Mouse (Mus musculus) embryonic facial prominence, embryonic 10.5 days (tissue): ENCODE results near the gene Sphk2. TPM values are rescaled to one million over a fixed set of nuclear protein-coding genes. Genes with fewer than 3 reads are reported as not detected.
A peak's percentile ranks its signal among the peaks of the same experiment; 100 is the strongest.

Source experiments
- DNase-seq: peaks from one replicate; pipeline ENCODE4 v3.0.0-alpha.2; 2017; ENCODE audit warnings: low spot score
- H3K27ac ChIP-seq: fragments of 300-500 bp; sonication (generic); replicated peaks from 2 replicates; pipeline ENCODE4 v1.5.1; 2016; ENCODE audit warnings: mild to moderate bottlenecking
- H3K27me3 ChIP-seq: fragments of 300-500 bp; sonication (generic); replicated peaks from 2 replicates; pipeline ENCODE4 v1.6.1; 2016; ENCODE audit warnings: low read depth, mild to moderate bottlenecking; ENCODE audit not compliant: poor library complexity, severe bottlenecking
- H3K36me3 ChIP-seq: fragments of 300-500 bp; sonication (generic); replicated peaks from 2 replicates; pipeline ENCODE4 v1.6.1; 2016; ENCODE audit warnings: mild to moderate bottlenecking, moderate library complexity
- H3K4me1 ChIP-seq: fragments of 300-500 bp; sonication (generic); 2 replicates; pipeline ENCODE4 v1.6.1; 2016
- H3K4me3 ChIP-seq: fragments of 300-500 bp; sonication (generic); 2 replicates; pipeline ENCODE4 v1.5.1; 2016; ENCODE audit warnings: mild to moderate bottlenecking, moderate library complexity
- H3K9me3 ChIP-seq: fragments of 300-500 bp; sonication (generic); 2 replicates; pipeline ENCODE4 v1.6.1; 2016; ENCODE audit warnings: mild to moderate bottlenecking
- WGBS: fragments of 180-500 bp; shearing (Covaris S2); methylation state at CpG from one replicate; pipeline ENCODE4 v1.1.7; 2016; 5-methylcytosine and 5-hydroxymethylcytosine counted together
- polyA plus RNA-seq: library from polyadenylated mRNA; unstranded; fragments of >200 nt; fragmentation: Nextera tagmentation; extraction: Ambion mirVana; gene quantifications from 2 replicates; pipeline ENCODE4 v1.2.1, GENCODE M21; 2016

Sphk2 gene
- polyA plus RNA-seq, result 41.5 and 42.1 TPM in 2 replicates

GRCm38 (mm10) chr7:45717918-45718297 lies at the start of gene Sphk2:
Sphk2 (minus strand) TSS chr7:45718002.
- Histone ChIP-seq H3K36me3 (peaks cover 58% of the 10 kb centered on the region), H3K9me3 (no peaks in the 10 kb centered on the region), H3K4me3 (peak within 1 kb of the TSS; percentile 70), H3K27ac (peak within 1 kb of the TSS; percentile 93), H3K4me1 (peaks cover 64% of the 10 kb centered on the region), H3K27me3 (no peaks in the 10 kb centered on the region)
- peak; percentile 98 for DNase-seq
- WGBS, result under 1% methylated on average over 41 of the region's 41 CpGs

GRCm38 (mm10) chr7:45767500-45767899 lies 49.7 kb upstream of the Sphk2 start:
- peaks cover 11% of the 10 kb centered on the region for H3K4me1 ChIP-seq
- no peak overlapping the region for H3K4me3 ChIP-seq
- no peak overlapping the region for H3K27ac ChIP-seq
- 93% methylated on average over 6 of the region's 6 CpGs for WGBS
- no peaks in the 10 kb centered on the region for H3K27me3 ChIP-seq
- no peak for DNase-seq
- H3K9me3 ChIP-seq, result no peaks in the 10 kb centered on the region
- H3K36me3 ChIP-seq, result no peaks in the 10 kb centered on the region

DNA sequence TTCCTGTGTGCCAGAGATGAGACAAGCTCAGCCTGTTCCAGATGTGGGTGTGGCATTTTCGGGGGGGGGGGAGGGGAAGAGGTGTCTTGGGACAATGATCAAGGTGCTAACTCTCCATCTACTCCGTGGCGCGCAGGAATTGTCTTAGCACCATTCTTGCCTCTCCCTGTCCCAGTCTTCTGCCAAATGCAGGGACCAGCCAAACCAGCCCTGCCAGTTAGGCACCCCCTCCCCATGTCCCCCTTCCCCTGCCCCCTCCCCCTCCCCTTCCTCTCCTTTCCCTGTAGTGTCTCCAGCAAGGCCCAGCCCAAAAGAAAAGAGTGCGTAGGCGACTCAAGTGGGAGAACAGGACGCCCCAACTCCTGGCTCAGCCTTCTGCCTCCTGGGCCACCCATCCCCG lies 49.0 kb upstream of the Sphk2 start:
- Histone ChIP-seq H3K27ac (no peak overlapping the region), H3K4me3 (no peak overlapping the region), H3K9me3 (no peaks in the 10 kb centered on the region), H3K36me3 (no peaks in the 10 kb centered on the region), H3K27me3 (no peaks in the 10 kb centered on the region), H3K4me1 (peaks cover 11% of the 10 kb centered on the region)
- 44% methylated on average over 8 of the region's 8 CpGs for WGBS
- peak; percentile 57 for DNase-seq

DNA sequence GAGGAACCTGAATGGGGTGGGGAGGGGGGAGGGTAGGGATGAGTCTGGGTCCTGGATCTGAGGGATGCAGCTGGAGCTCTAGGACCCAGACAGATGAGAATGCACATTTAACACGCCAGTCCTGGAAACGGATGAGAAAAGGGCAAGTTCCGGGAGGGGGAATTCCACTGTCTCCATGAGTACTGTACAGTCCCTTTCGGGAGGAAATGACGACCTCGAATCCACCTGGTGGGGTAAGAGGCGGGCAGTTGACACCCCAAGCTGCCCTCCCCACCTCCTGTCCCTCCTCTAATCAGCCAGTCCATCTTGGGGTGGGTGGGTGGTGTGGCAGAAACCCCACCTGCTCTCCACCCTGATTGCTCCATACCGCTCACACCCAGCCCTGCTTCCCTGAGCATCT lies 48.2 kb upstream of the Sphk2 start:
- Histone ChIP-seq H3K36me3 (no peaks in the 10 kb centered on the region), H3K9me3 (no peaks in the 10 kb centered on the region), H3K4me1 (peaks cover 11% of the 10 kb centered on the region), H3K4me3 (no peak overlapping the region), H3K27ac (no peak overlapping the region), H3K27me3 (peaks cover 2% of the 10 kb centered on the region)
- DNase-seq, result no peak
- 61% methylated on average over 8 of the region's 8 CpGs for WGBS

- H3K9me3 ChIP-seq, result no peaks in the 10 kb centered on the region
- DNase-seq, result no peak
- peaks cover 11% of the 10 kb centered on the region for H3K4me1 ChIP-seq
- H3K4me3 ChIP-seq, result no peak overlapping the region
- WGBS, result 71% methylated on average over 5 of the region's 5 CpGs
- H3K36me3 ChIP-seq, result no peaks in the 10 kb centered on the region
- H3K27ac ChIP-seq, result no peak overlapping the region
- peaks cover 40% of the 10 kb centered on the region for H3K27me3 ChIP-seq
Observed at GRCm38 (mm10) chr7:45760151-45760550, 42.3 kb upstream of the Sphk2 start.

- no peaks in the 10 kb centered on the region for H3K36me3 ChIP-seq
Observed at GRCm38 (mm10) chr7:45759400-45759799, 41.6 kb upstream of the Sphk2 start.

GRCm38 (mm10) chr7:45755703-45756102 lies 37.9 kb upstream of the Sphk2 start:
- peaks cover 11% of the 10 kb centered on the region for H3K4me1 ChIP-seq
- WGBS, result 56% methylated on average over 6 of the region's 6 CpGs
- no peaks in the 10 kb centered on the region for H3K9me3 ChIP-seq
- peaks cover 35% of the 10 kb centered on the region for H3K27me3 ChIP-seq
- no peak overlapping the region for H3K4me3 ChIP-seq
- H3K27ac ChIP-seq, result no peak overlapping the region
- H3K36me3 ChIP-seq, result no peaks in the 10 kb centered on the region
- DNase-seq, result no peak

More at GRCm38 (mm10) chr7:45759400-45759799, 41.6 kb upstream of the Sphk2 start:
- Histone ChIP-seq H3K4me1 (peaks cover 11% of the 10 kb centered on the region), H3K9me3 (no peaks in the 10 kb centered on the region), H3K27ac (peak overlapping the region; percentile 51; the same call in 1 of the 2 replicates), H3K27me3 (peaks cover 40% of the 10 kb centered on the region), H3K4me3 (peak overlapping the region; percentile 53)
- peak; percentile 45 for DNase-seq
- WGBS, result 3% methylated on average over 27 of the region's 27 CpGs

GRCm38 (mm10) chr7:45750162-45750561 lies 32.4 kb upstream of the Sphk2 start:
- peaks cover 13% of the 10 kb centered on the region for H3K4me1 ChIP-seq
- 73% methylated on average over 9 of the region's 9 CpGs for WGBS
- H3K9me3 ChIP-seq, result 0 out of 2 replicates have a peak, but pooled peaks cover 4% of the 10 kb centered on the region
- no peaks in the 10 kb centered on the region for H3K36me3 ChIP-seq
- no peak overlapping the region for H3K4me3 ChIP-seq
- no peaks in the 10 kb centered on the region for H3K27me3 ChIP-seq
- H3K27ac ChIP-seq, result no peak overlapping the region
- DNase-seq, result no peak

GRCm38 (mm10) chr7:45749401-45749800 lies 31.6 kb upstream of the Sphk2 start:
- H3K27ac ChIP-seq, result peak overlapping the region; percentile 30; the same call in 1 of the 2 replicates

DNA sequence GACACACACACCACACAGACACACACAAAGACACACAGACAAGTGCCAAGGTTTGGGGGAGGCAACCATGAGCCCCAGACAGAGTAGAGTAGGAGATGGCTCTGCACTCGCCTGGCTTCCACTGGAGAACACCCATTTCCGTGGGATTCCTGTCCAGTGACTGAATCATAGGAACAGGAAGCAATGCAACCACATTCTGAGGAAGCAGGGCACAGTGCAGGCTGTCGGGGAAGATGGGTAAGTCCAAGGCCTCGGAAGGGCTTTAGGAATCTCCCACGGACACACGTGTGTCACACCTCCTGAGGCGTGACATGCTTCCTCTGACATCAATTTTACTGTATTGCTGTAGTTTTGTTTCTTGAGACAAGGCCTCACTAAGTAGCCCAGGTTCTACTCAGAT lies 30.3 kb upstream of the Sphk2 start:
- no peak overlapping the region for H3K4me3 ChIP-seq
- 84% methylated on average over 7 of the region's 7 CpGs for WGBS

More at GRCm38 (mm10) chr7:45749401-45749800, 31.6 kb upstream of the Sphk2 start:
- DNase-seq, result no peak
- H3K36me3 ChIP-seq, result no peaks in the 10 kb centered on the region
- peaks cover 13% of the 10 kb centered on the region for H3K4me1 ChIP-seq
- H3K4me3 ChIP-seq, result no peak overlapping the region
- H3K27me3 ChIP-seq, result no peaks in the 10 kb centered on the region
- 0 out of 2 replicates have a peak, but pooled peaks cover 4% of the 10 kb centered on the region for H3K9me3 ChIP-seq
- 48% methylated on average over 10 of the region's 10 CpGs for WGBS

DNA sequence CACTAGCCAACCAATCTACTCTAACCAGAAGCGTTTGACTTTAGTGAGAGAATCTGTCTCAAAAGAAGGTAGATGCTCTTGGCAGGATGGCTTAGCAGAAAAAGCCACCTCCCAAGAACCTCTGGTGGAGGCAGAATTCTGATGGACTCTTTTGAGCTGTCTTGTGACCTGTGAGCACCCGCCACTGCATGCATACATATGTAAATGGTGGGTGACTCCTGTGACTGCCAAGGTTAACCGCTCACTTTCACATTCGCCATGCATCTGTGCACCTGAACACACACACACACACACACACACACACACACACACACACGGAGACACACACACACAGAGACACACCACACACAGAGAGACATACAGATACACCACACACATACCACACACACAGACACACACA lies 29.6 kb upstream of the Sphk2 start:
- 0 out of 2 replicates have a peak, but pooled peaks cover 4% of the 10 kb centered on the region for H3K9me3 ChIP-seq
- no peaks in the 10 kb centered on the region for H3K36me3 ChIP-seq
- DNase-seq, result no peak
- H3K27me3 ChIP-seq, result 0 out of 2 replicates have a peak, but pooled peaks cover 2% of the 10 kb centered on the region
- H3K27ac ChIP-seq, result no peak overlapping the region
- 83% methylated on average over 5 of the region's 5 CpGs for WGBS
- H3K4me3 ChIP-seq, result no peak overlapping the region
- peaks cover 14% of the 10 kb centered on the region for H3K4me1 ChIP-seq

More for the DNA sequence above, 30.3 kb upstream of the Sphk2 start:
- Histone ChIP-seq H3K4me1 (peaks cover 13% of the 10 kb centered on the region), H3K27ac (no peak overlapping the region), H3K9me3 (0 out of 2 replicates have a peak, but pooled peaks cover 4% of the 10 kb centered on the region), H3K36me3 (no peaks in the 10 kb centered on the region), H3K27me3 (no peaks in the 10 kb centered on the region)
- no peak for DNase-seq

GRCm38 (mm10) chr7:45746518-45746917 lies 28.7 kb upstream of the Sphk2 start:
- Histone ChIP-seq H3K36me3 (no peaks in the 10 kb centered on the region), H3K9me3 (0 out of 2 replicates have a peak, but pooled peaks cover 4% of the 10 kb centered on the region), H3K27me3 (peaks cover 11% of the 10 kb centered on the region), H3K4me1 (peaks cover 22% of the 10 kb centered on the region), H3K27ac (no peak overlapping the region), H3K4me3 (no peak overlapping the region)
- 63% methylated on average over 6 of the region's 6 CpGs for WGBS
- no peak for DNase-seq

GRCm38 (mm10) chr7:45744387-45744786 lies 26.6 kb upstream of the Sphk2 start:
- no peak overlapping the region for H3K27ac ChIP-seq
- peak; percentile 73 for DNase-seq
- H3K4me1 ChIP-seq, result peaks cover 13% of the 10 kb centered on the region
- H3K27me3 ChIP-seq, result peaks cover 16% of the 10 kb centered on the region
- 29% methylated on average over 2 of the region's 2 CpGs for WGBS
- H3K36me3 ChIP-seq, result no peaks in the 10 kb centered on the region
- 0 out of 2 replicates have a peak, but pooled peaks cover 4% of the 10 kb centered on the region for H3K9me3 ChIP-seq
- H3K4me3 ChIP-seq, result no peak overlapping the region
